Mouse (Mus musculus): ENCODE measurements around the gene Ndufb2.

Gene Ndufb2

GRCm38 (mm10) chr6:39581087-39581784, 11.1 kb upstream of the Ndufb2 start:
- no peak for DNase-seq

DNA sequence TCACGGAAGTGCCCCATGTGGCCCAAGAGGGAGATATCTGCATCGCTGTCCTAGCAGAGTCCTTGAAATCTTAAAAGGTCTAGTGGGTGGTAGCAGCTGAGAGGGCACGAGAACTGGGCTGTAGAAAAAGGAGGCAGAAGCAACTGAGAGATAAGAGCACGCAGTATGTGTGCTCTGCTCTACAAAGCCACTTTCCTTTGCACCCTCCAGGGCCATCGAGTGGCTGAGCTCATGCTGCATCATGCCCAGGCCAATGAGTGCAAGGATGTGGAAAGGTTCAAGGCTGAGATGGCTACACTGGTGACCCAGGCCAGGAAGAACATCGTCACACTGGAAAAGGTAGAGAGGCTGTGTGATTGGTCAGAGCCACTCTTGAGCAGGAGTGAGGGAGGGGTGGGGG, 6.9 kb upstream of the Ndufb2 start, which contains the start of gene Gm42420:
Gene Gm42420 (plus strand): TSS at position 237 of the 400 bp plus-strand sequence.
- no peak for DNase-seq

DNA sequence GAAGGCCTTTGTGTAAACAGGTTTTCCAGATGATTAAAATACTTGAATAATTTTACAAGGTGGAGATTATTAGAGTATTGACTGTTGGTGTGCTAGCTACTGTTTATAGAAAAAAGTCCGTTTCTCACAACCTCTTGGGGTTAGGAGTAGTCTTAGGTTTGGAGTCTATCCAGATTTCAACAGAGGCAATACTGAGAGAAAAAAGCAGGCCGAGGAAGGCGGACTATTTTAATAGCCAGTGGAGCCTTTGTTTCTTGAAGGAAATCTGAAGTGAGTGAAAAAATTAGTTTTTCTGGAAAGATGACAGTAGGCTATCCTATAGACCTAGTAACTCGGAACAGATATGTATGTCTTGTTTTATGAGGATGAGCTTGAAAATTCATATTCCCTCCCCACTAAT, 893 bp upstream of the Ndufb2 start:
- DNase-seq, result no peak

- no peak for DNase-seq
Observed at GRCm38 (mm10) chr6:39600851-39601250, 8.5 kb downstream of the Ndufb2 start.

DNA sequence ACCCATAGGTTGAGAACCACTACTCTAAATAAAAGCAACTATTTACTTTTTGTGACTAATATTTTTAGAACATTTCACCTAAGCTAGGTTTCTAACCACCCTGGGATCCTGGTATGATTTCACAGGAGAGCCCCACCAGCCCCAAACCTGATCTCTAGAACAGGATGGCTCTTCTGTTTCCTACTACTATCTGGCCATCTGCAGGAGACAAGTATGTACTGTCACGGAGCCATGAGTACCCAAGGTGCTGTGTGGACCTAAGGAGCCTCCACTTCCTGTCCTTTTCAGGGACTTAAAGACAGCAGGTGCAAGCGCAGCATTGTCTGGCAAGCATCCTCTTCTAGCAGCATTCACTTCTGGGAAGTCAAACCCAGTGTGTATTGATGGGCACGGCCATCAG, 9.5 kb downstream of the Ndufb2 start:
- DNase-seq, result no peak

GRCm38 (mm10) chr6:39604565-39604964, 12.2 kb downstream of the Ndufb2 start:
- no peak for DNase-seq

- no peak for DNase-seq
Observed at GRCm38 (mm10) chr6:39606056-39606455, 13.7 kb downstream of the Ndufb2 start.

GRCm38 (mm10) chr6:39606862-39607261, 14.5 kb downstream of the Ndufb2 start:
- DNase-seq, result no peak

DNA sequence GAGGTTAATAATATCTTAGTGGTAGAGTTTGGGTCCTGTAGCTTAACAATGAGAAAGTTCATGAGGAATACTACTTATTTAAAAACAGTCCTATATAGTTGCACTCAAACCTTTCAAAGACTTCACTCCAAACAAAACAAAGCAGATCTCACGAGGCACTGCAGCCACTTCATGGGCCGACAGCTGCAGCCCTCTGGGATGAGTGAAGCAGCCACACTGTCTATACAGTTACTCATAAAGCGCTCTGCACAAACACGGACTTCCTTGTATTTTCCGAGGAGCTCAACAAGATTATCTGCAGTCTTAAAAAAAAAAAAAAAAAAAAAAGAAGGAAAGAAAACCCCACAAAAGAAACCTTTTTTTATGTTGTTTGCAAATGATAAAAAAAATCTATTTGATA, 15.0 kb downstream of the Ndufb2 start:
- DNase-seq, result no peak

DNA sequence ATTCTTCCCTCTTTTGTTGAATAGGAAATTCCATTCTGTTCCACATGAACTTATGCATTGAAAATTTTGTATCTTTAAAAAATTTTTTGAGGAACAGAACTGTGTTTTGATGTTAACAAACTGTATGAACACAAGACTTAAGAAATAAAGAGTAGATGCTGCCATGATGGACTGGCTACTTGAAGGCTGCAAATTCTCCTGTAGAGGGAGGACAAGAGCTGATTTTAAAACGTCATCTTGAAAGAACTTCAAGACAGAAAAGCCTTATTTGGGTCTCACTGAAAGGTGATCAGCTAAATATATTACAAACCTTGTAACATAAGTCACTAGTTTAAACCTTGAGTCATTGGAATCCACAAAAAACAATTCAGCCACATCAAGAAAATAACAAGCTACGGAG, 17.8 kb downstream of the Ndufb2 start:
- no peak for DNase-seq

DNA sequence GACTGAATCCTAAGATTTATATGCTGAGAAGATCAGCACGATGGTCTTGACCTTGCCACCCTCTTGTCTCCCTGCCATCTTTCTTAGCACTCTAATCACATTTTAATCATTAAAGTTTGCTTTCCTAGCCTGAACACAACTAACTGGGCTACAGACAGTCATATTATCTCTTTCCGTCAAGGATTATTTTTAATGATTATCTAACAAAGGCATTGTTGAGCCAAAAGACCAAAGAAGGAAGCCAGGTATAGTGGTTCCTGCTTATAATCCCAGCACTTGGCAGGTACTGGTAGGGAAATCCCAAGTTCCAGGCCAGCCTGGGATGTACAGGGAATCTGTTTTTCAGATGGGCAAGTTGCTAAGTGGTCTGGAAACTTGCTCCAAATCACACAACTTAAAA, 18.9 kb downstream of the Ndufb2 start:
- no peak for DNase-seq
